Mouse (Mus musculus): ENCODE measurements around the gene Gin1. TPM values are rescaled to one million over a fixed set of nuclear protein-coding genes. Genes with fewer than 3 reads are reported as not detected.

Gene Gin1
- total RNA-seq, 1 experiment from 2014 or later = 20.1 TPM

DNA sequence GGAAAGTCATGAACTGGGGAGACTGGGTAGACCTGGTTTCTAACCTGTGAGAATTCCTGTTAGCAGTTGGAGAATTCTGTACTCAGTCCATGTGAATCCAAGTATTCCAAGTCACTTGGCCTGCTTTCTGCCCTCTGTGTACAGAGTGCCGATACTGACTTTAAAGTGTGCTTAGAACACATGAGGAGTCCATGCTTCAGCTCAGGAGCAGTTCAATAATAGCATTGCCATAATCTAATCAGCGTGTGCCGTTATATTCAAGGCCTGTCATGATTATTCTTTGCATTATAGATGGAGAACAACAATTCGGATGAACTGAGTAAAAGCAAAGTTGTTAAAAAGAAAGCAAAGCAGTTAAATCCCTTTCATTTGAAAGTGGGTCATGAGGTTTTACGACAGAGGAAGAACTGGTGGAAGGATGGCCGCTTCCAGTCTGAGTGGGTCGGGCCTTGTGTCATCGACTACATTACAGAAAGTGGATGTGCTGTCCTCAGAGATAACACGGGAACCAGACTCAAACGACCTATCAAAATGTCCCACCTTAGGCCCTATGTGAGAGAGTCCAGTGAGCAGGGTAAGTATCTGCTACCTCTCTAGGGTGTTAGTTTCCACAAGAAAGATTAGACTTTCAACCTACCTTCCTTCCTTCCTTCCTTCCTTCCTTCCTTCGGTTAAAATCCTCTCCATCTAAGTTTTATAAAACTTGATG is 15.9 kb downstream of the Gin1 start:
- no peak for ATAC-seq (replicated peaks; ENCODE audit: low read depth, poor library complexity, severe bottlenecking)

DNA sequence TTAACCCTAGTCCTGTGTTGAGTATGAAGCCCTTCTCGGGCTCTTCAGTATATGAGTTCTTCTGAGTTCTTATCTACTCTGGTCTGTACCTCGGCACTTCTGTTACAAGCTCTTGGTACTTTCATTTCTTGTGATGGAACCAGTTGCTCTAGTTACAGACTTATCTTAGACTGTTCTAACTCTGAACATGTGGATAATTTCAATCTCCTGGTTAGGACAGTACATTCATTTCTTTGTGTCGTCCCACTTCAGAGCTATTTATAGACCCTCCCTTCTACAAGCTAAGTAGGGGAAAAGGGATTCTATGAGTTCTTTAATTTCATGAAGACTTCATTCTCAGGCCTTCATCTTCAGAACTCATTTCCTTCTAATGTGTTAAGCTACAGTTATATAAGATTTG is 17.7 kb downstream of the Gin1 start:
- no peak for ATAC-seq (replicated peaks; ENCODE audit: low read depth, poor library complexity, severe bottlenecking)

DNA sequence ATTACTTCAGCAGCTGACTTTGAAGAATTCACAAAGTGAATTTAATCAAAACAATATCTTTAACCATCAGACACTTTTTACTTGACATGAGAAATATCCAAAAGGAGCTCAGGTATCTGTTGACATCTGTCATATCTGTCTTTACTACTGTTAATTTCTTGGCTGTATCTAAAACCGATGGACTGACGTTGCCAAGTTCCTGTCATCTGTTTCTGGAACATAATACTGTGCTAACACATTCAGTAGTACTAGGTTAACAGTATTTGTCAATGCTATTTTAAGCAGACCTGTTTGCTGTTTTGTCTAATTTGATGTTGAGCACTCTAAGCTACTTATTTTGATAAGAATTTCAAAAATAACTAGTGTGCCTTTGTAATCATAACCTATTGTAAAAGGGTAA is 18.5 kb downstream of the Gin1 start:
- ATAC-seq (replicated peaks; ENCODE audit: low read depth, poor library complexity, severe bottlenecking) = no peak

- no peak for ATAC-seq (replicated peaks; ENCODE audit: low read depth, poor library complexity, severe bottlenecking)
These were observed 24.1 kb downstream of the Gin1 start for GRCm38 (mm10) chr1:97794110-97794509.

GRCm38 (mm10) chr1:97795936-97796335 is 26.0 kb downstream of the Gin1 start:
- no peak for ATAC-seq (replicated peaks; ENCODE audit: low read depth, poor library complexity, severe bottlenecking)

DNA sequence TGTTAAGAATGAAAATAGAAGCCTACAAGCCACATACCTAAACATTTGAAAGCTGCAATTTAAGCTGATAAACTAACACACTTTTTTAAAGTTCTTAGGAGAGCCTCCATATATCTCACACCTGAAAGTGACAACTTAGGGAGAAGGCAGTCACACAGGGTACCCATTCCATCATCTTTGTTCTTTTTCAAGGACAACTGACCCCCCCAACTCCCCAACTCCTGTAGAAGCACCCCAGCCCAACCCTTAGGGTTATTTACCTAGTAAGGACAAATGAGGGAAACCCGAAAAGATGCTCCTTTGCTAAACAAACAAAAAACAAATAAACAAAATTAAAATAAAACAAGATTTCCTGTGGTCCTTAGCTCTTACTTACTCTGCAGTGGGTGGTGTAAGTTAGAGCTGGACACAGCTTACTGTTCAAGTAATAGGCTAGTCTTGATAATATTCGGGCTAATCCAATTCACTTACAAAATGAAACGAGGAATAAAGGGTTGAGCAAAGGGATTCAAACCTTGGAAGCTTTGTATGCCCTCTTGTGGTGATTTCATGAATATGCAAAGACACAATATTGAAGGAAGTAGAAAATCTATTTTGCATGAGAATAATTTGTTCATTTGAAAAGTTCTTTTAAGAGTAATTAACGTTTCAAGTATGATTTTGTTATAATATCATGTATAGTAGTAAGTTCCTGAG is 32.4 kb downstream of the Gin1 start:
- ATAC-seq (replicated peaks; ENCODE audit: low read depth, poor library complexity, severe bottlenecking) = peak; percentile 81

- ATAC-seq (replicated peaks; ENCODE audit: low read depth, poor library complexity, severe bottlenecking) = 0 out of 2 replicates have a peak, but pooled peaks have one; percentile 39
These were observed 34.5 kb downstream of the Gin1 start for GRCm38 (mm10) chr1:97804520-97804919.

- peak; percentile 62; the same call in 1 of the 2 replicates for ATAC-seq (replicated peaks; ENCODE audit: low read depth, poor library complexity, severe bottlenecking)
These were observed 39.4 kb downstream of the Gin1 start for GRCm38 (mm10) chr1:97809255-97809912.

DNA sequence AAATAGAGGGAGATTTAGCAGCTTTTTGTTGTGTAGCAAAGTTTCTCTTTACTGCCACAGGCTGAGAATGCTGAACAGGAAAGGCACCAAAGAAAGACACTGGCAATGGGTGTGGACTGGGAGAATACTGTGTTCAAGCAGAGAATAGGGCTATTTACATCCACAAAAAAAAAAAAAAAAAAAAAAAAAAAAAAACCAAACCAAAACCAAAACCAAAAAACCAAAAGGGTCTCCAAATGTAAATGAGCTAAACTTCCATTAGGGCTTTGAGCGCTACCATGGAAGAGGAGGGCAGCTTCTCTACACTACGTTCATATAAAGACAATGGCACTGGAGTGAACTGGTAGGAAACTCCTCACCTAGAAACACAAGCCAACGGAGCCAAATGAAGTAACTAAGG is 51.3 kb downstream of the Gin1 start:
- no peak for ATAC-seq (replicated peaks; ENCODE audit: low read depth, poor library complexity, severe bottlenecking)

- ATAC-seq (replicated peaks; ENCODE audit: low read depth, poor library complexity, severe bottlenecking) = no peak
These were observed 52.2 kb downstream of the Gin1 start for GRCm38 (mm10) chr1:97822203-97822602.

DNA sequence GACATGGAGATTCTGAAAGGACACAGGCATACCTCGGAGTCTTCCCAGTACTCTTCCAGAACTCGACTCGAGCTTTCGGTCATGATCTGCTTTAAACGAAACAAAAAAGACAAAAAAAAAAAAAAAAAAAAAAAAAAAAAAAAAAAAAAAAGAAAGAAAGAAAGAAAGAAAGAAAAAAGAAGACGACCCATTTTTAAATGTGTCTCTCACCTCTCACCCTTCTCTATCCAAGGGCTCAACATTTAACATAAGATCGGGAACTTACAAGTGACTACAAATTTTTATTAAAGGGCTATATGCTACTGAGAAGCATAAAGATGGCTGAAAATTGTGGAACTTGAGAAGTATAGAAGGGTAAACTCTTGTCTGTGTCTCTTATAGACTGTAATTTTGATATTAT is 52.9 kb downstream of the Gin1 start:
- no peak for ATAC-seq (replicated peaks; ENCODE audit: low read depth, poor library complexity, severe bottlenecking)

- no peak for ATAC-seq (replicated peaks; ENCODE audit: low read depth, poor library complexity, severe bottlenecking)
These were observed 57.6 kb downstream of the Gin1 start for GRCm38 (mm10) chr1:97827566-97827965.

- no peak for ATAC-seq (replicated peaks; ENCODE audit: low read depth, poor library complexity, severe bottlenecking)
These were observed 58.1 kb downstream of the Gin1 start for GRCm38 (mm10) chr1:97828087-97828486.

- ATAC-seq (replicated peaks; ENCODE audit: low read depth, poor library complexity, severe bottlenecking) = no peak
These were observed 63.7 kb downstream of the Gin1 start for GRCm38 (mm10) chr1:97833466-97834353.

- ATAC-seq (replicated peaks; ENCODE audit: low read depth, poor library complexity, severe bottlenecking) = no peak
These were observed 64.4 kb downstream of the Gin1 start for GRCm38 (mm10) chr1:97834354-97834822.

Other genes with a start within 250 kb of the Gin1 start
- gene D1Ertd622e, start 108.1 kb upstream of the Gin1 start, total RNA-seq (2017) = 34.8 and 39.5 TPM in 2 replicates
- 54.2 and 59.7 TPM in 2 replicates for gene Ppip5k2, start 239 bp downstream of the Gin1 start, total RNA-seq (2017)